Mouse (Mus musculus) ES-Bruce4 (cell line): Measurements from ENCODE around the gene Best1.

Experiments
- EP300 ChIP-seq: IDR thresholded peaks from 2 replicates; pipeline ENCODE4 v1.6.1; 2011; ENCODE audit warnings: low read depth, low read length; ENCODE audit not compliant: insufficient read depth
- POLR2A ChIP-seq: IDR thresholded peaks from one replicate; pipeline ENCODE4 v1.8.1; 2011; ENCODE audit warnings: low read length; ENCODE audit not compliant: insufficient read depth

DNA sequence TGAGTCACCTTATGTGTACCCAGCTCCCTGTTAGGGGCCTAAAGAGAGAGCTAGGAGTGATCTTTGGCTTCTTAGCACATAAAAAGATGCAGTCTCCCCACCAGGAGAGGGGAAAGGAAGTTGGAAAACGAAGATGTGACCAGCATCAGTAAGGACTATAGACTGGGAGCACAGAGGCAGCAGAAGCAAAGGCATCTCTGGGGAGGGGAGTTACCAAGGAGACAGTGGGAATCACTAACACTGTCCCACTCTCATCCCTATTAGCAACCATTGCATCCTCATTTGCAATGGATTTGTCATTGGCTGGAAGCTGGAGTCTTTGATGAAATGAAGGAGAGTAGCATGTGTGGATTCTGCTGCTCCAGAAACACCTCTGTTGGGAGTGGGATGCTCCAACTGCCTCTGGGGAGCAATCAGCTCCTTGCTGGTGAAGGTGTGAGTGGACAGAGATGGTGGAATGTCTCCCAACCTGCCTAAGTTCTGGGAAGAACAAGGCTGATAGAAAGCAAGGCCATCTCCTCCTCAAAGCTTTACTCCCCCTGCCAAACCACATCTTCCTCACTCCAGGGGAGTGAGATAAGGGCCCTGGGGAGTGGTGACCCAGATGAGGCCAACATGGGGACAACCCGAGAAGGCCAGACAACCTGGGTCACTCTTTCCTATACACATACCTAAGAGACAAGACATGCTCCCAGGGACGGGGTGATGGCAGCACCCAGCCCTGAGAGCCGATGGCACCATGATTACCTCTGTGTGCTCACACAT is 44.6 kb downstream of the Best1 start:
- TF ChIP-seq EP300 = no peak
- TF ChIP-seq POLR2A = no peak
